ENCODE assay signal across 12 mouse cellular contexts in genomic region chr11:7061961-7062360, GRCm38 (mm10).
"Had no signal": no experiment of that assay in that cellular context is flagged by ENCODE, and none has a peak within 500 bp of the region (broad histone marks: within the 10 kb centered on the region; RNA-seq: fewer than 3 reads in every experiment).

No protein-coding gene starts in this region.

- DNase-seq: kidney, adult 9 months; kidney, postnatal 4 days; left cerebral cortex, postnatal 4 days; lung, adult 18-20 months; retina, postnatal 1 day; right cerebral cortex, postnatal 14 days; thymus, postnatal 36 days had no signal

- H3K4me3 ChIP-seq: myocyte had no signal

- H3K27ac ChIP-seq: kidney, postnatal 0 days; limb, embryonic 13.5 days; liver, embryonic 14.5 days; midbrain, embryonic 12.5 days had no signal
